Mouse (Mus musculus): ENCODE results near the gene L2hgdh.
A peak's percentile ranks its signal among the peaks of the same experiment; 100 is the strongest.

L2hgdh gene

DNA sequence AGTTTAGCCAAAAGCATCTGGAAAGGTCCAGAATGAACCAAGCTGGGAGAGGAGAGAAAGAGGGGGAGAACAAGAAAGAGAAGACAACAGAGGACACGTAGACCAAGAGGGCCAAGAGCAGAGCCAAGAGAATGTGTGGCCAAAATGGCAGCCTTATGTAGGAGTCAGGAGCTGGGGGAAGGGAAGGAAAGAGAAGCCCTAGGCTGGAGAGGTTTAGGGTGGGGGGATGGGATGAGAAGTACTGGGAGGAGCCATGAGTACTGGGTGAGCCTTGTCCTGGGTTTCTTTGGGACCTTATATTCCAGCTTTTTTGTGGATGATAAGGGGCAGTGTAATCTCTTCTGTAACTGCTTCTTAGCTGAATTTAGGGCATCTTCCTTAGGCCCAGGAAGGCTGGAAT, 4.6 kb upstream of the L2hgdh start:
- no peak for DNase-seq (ENCODE audit: low spot score in 2 of 2)

DNA sequence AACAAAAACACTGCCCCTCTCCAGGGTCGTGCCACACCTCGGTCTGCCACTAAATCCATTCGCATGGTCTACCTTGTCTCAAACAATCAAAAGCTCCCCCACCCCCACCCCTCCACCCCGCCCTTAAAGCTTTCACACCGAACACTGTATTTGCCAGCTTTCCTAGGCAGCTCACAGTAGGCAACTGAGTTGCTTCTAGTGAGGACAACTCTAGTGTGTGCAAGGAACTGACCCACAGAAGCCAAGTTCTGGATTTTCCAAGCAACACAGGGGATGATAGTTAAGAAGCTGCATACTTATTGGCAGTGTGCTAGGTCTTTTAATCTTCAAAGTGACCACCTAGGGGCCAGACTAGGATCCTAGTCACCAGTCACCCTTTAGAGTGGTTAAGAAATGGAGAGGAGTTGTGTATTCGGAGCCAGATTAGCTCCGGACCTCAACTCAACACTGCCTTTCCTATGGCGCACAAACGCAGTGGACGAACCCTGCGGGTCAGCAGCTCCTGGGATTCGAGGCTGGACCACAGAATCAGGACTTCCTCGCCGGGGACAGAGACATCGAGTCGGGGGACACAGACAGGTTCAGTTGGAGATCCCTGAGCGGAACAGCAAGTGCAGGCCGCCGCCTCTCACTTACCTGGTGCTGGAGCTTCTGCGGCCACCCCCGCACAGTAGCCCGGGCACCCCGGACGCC, 509 bp downstream of the L2hgdh start:
- DNase-seq (ENCODE audit: low spot score in 2 of 2): no peak

DNA sequence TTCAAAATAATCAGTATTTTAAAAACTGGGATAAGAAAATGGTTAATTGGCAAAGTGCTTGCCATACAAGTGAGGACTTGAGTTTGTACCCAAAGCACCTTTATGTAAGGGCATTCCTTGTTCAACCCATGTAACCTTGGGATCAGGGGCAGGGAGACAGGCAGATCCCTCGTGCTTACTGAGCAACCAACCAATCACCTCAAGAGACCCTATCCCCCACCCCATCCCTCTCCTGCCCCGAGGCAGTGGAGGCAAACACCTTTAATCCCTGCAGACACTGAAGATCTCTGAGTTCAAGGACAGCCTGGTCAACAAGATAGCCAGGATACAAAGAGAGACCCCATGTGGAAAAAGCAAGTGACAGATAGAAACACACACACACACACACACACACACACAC, 1.3 kb downstream of the L2hgdh start:
- no peak for DNase-seq (ENCODE audit: low spot score in 2 of 2)

DNA sequence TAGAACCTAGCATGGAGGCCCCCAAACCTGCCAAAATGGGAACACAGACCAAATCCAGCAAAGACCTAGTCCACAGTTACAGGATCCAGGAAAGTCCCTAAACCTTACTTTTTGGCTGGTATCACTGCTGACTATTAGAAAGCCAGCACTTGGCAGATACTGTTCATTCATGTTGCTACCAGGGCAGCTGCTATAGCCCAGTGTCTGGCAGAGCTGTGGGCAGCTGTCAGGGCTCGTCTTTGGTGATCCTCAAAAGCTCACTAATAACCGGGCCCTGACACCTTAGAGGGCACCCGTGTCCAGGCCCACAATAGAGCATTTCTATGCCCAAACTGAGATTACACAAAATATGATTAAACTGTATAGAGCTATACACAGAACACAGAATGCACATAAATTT, 1.8 kb downstream of the L2hgdh start:
- DNase-seq (ENCODE audit: low spot score in 2 of 2): no peak

DNA sequence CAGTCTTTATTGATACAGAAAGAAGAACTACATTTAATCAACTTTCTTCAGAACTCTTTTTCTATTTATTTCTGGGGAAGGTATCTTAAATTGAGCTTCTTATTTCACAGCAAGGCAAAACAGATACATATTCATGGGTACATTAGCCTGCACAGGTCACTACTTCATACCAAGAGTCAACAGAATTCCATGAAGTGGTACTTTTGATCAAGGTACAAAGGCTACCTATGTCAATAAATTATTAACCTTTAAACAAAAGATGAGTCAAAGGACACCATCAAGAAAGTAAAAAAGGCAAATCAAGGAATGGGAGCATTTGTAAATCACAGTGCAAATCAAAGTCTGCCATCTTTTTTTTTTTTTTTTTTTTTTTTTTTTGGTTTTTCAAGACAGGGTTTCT, 11.0 kb downstream of the L2hgdh start:
- no peak for DNase-seq (ENCODE audit: low spot score in 2 of 2)

DNA sequence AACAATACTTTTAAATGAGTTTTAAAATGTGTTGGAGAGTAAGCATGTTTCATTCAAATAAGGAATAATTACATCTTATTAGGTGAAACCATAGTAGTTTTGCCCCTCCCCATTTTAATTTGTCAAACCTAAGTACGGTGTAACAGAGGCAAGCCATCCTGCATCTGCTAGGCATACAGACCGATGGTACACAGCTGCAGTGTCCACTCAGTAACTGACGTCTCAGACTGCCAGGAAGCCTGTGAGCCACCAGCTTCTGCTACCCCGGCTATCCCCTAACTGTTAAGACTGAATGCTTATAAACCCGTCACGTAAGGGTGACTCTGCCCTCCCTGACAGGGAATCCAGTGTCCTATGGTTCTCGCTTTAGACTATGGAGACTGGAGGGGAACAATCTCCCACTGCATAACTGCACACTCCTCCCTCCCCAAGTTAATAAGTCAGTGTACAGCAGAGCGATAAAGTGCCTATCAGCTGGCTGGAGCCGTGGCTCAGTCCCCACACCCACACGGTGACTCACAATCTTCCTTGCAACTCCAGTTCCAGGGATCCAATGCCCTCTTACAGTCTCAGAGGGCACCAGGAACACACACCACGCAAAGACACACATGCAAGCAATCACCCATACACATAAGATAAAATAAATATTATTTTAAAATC, 19.7 kb downstream of the L2hgdh start:
- DNase-seq (ENCODE audit: low spot score in 2 of 2): no peak

DNA sequence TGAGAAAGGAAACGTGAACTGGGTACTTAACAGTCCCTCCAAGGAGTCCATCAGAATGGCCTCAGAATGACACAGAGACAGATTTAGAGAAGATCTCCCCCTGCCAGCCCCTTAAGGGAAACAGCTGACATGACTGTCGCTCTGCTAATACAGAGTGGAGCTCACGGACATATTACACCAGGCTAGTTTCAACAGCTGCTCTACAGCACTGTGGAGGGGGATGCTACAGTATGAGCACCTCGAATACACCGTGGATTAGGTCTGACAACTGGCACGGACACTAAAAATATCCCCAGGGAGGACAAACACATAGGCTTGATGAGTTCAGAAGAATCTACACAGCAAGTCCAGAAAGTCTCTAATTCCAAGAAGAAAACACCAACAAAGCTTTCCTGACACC, 26.3 kb downstream of the L2hgdh start:
- no peak for DNase-seq (ENCODE audit: low spot score in 2 of 2)

DNA sequence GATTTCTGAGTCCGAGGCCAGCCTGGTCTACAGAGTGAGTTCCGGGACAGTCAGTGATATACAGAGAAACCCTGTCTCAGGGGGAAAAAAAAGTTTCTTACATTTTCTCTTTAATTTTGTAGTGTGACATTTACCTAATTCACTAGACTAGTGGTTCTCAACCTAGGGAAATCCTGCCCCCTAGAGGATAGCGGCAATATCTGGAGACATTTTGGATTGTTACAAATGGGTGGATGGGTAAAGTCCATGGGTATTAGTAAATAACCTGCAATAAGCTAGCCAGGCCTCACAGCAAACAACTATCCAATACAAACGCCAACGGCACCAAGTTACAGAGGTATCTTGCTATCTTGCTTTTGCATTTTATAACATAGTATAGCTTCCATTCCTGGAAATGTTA, 27.9 kb downstream of the L2hgdh start:
- DNase-seq (ENCODE audit: low spot score in 2 of 2): no peak

DNA sequence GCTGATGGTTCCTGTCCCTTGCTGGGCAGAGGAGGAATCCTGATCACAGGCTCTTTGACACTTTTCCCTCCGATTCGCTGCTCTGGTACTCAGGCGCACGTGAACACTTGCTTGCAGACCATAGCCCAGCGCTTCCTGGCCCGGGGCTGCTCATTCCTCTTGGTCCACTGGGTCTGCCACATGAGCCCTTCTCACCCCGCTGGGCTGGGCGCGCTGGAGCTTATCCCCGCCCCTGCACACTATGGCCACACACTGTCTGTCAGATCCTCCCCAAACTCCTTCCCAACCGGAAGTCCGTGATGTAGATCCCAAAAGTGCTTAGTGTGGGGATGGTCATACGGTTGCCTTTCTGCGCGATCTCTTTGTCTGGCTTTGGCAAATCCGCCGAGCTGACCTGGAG, 31.2 kb downstream of the L2hgdh start:
- DNase-seq (ENCODE audit: low spot score in 2 of 2): no peak

DNA sequence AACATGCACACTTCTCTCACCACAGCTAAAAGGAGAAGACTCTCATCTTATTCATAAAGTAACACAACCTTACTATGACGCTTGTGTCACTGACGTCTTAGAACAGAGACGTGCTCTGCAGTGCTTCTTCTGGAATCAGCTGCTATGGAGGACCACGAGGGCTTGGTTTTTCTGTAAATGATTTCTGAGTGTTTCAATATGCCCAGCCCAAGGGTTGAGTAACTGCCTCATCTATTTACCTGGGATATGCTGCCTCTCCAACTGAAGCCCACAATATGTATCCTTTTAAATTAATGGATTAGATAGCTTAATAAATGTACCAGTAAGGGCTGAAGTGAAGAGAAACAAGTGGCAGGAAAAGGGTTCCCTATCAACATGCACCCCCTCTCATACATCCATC, 34.0 kb downstream of the L2hgdh start:
- no peak for DNase-seq (ENCODE audit: low spot score in 2 of 2)

DNA sequence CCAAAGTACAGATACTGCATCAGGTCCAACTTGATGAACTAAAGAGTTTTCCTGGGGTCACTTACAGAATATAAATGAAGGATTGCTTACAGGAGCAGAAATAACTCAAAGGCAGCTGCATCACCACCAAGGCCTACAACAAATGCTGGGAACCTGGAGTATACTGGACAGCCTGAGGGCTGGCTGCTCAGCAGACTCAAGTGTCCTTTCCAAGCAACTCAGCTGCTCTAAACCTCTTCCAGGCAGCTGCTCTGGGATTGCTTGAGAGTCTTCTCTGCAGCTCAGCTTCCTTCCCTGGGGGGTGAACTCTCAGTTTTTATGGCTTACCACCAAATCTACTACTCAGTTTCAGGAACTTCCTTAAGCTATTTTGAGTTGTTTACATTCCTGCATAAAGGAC, 35.6 kb downstream of the L2hgdh start:
- no peak for DNase-seq (ENCODE audit: low spot score in 2 of 2)

DNA sequence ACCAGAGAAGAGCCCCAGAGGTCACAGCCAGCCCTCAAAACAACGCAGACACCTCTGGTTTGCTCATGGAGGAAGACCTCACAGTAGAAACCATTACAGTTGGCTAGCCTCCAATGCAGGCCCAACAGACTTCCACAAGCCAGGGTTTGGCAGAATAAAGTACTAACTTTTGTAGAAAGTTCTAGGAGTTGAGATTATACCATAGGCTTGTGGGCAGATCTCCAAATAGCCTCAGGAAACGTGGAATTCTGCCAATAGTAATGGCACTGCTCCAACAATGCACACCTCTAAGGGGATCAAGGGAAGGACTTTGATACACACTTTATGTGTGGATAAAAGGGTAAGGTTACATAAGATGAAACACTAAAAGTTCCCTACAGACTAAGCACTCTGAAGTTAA, 36.3 kb downstream of the L2hgdh start:
- DNase-seq (ENCODE audit: low spot score in 2 of 2): peak in 1 of 2 experiments; percentile 16

DNA sequence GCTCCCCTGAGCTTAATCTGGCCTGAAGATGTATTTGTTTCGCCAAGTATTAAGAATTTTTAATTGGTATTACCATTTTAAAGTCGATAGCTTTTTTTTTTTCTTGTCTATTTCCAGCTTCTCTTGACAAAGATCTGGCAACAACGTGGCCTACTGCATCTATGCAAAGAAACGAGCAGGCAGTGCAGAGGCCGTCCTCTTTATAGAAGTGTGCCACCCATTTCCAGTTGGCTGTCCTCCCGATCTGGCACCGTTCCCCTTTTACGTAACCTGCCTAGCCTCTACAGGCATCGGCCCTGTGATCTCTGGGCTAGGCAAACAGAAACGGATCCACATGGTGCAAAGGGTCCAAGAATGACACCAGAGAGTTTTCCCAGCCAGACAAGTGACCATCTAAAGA, 41.1 kb downstream of the L2hgdh start:
- peak in 1 of 2 experiments; percentile 67 for DNase-seq (ENCODE audit: low spot score in 2 of 2)

DNA sequence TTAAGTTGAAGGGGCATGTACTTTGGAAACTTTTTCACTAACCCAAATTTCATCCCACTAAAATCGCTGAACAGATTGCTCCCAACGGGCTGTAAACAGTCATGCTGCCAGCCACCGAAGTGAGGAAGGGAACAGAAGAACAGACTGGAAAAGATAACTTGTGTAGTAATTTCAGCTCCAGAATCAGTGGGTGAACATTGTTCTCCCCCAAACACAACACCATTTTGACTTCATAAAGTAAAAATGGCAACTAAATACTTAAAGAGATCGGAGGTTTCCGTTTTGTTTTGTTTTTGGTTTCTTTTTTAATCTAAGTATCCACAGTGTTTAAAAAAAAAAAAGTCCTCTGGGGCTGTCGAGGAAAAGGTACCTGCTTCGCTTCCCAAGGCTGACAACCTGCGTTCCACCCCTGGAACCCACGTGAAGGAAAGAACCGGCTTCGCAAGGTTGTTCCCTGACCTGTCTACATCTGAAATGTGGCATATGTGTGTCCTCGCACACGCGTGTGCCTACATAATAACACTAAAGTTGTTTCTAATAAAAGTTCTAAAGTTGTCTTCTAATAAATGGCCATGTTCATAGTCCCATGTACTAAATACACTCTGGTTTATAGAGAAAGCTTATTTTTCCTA, 41.8 kb downstream of the L2hgdh start:
- DNase-seq (ENCODE audit: low spot score in 2 of 2): no peak

DNA sequence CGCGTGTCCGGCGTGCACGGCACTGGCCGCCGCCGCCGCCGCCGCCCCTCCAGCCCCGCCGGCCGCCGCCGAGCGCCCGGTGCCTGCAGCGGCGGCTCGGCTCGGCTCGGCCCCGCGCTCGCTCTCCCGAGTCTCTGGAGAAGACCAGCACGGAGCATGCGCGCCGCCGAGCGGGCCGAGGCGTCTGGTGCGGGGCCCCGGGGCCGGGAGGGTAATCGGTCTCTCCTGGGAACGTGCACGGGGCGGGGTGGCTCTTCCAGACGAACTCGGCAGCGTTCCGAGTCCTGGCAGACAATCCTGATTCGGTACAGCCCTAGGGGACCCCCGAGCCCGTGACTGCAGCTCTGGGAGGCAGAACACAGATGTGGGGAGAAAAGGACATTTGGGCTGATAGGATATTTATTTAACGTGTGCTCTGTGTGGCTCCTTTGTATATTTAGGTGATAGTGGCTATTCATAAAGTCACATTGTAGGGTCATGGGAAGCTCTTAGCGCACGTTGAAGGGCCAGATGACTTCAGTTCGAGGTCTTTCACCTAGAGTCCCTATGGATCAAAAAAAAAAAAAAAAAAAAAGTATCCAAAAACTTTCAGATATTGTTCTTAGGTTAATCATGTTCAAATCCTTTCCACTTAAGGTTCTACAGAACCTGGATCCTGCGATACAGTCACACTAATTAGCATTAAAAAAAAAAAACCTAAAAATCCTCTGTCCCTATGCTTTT, 42.4 kb downstream of the L2hgdh start:
- DNase-seq (ENCODE audit: low spot score in 2 of 2): peak; percentile 59 to 78

DNA sequence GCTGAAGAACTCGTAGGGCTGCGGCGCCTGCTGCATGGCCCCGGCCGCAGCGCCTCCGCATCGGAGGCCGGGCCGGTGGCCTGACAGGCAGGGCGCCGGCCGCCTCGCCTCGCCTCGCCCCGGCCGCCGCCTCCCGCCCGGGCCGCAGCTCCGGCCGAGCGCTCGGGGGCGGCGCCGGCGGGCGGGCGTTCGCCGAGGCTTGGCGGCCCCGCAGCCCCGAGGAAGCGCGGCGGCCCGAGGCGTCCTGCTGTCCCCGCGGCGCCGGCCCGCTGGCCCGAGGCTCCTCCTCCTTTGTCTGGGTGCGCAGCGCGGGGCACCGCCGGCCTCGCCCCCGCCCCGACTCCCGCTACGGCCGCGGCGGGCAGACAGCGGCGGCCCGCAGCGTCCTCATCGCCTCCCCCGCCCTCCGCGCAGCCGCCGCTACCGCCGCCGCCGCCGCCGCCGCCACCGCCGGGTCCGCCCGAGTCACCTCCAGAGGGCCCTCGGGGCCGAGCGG, 43.1 kb downstream of the L2hgdh start, which contains the start of gene Sos2:
Gene Sos2 (minus strand): TSS at position 287 of the 496 bp plus-strand sequence.
- DNase-seq (ENCODE audit: low spot score in 2 of 2): peak in 1 of 2 experiments; percentile 53

DNA sequence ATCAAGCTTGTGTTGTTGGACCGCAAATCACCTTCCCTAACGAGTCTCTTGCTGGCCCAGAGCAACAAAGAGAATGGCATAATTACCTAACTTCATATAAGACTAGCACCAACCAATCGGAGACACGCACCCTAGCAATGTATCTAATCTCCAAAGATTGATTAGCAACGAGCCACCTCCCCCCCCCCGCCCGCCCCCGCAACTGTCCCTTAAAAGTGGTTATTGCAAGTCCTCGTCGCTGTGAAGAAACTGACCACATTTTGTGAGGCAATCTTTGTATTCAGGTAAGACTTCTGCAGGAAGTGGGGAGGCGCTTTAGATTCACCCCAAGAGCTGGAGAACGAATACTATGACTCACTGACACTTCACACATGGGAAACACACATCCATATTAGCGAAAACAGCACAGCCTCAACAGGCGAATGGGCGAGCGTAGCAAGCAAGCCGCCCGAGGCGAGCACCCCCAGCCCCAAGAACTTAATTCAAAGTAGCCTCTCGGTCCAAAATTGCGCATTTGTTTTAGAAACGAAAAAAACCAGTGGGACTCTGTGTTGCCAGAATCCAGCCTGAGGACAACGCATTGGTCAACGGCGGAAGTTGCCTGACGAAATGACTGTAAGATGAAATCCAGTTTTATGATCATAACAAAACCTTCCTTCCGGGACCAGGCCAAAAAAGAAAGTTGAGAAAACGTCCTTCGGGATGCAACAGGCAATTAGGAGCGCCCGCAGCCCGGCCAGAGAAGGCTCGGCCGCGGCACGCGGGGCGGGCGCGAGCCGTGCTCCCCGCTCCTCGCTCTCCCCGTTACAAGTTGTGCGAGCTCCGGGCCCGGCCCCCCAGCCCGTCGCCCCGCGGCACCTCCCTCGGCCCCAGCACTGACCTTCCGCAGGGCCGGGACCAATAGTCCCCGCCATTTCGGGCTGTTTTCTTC, 43.8 kb downstream of the L2hgdh start:
- DNase-seq (ENCODE audit: low spot score in 2 of 2): peak in 1 of 2 experiments; percentile 25

DNA sequence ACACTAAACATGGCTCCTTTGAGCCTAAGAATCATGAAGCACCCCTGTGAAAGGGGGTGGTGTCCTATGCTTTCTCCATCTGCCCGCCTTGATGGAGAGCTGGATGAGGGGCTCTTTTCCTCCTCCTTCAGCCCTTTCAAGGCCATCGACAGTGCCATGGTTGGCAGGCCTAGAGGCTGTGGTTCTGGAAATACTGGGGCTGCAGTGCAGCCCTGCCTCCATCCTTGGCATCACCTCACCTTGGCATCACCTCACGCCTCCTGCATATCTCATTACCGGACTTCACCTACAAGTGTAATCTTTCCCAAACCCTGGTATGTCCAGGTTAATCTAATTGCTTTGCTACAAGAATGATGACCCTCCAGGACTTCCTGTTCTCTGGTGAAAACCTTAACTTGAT, 48.5 kb downstream of the L2hgdh start:
- DNase-seq (ENCODE audit: low spot score in 2 of 2): no peak

DNA sequence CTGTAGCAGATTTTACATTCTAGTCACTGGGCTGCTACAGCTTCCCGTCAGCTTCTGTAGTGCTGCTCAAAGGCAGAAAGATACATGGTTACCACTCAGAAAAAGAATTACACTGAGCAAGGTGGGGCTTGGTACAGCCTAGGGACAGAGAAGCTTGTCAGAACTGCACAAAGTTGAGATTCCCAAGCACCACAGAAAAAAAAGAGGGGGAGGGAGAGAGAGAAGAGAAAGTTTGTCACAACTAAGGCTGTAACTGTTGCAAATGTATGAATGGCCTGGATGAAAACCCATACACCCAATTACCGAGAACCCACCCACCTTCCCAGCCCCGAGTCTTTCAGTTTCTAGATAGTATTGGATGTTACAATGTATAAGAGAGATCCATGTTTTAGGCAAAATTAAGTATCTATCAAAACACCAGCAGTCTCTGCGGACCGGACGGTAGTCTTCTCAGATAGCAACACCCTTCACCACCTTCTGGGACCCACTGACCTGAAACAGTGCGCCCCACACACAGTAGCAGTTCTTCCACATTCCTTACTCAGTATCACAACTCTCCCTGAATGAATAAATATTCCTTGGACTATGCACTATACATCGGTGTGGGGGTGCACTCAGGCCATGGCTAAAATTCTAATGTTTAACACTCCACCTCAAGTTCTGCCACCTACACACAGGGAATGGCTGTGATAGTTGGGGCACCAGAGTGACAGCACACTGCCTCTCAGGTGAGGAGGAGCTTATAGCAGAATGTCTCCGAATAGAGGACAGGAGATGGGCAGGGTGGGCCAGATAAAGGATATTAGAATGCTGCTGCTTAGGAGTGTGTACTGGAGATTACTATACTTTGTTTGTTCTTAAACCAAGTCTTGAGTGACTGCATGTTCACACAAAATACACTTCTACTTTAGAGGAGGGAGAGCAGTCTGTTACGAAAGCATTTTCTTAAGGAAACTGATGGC, 49.8 kb downstream of the L2hgdh start:
- no peak for DNase-seq (ENCODE audit: low spot score in 2 of 2)

DNA sequence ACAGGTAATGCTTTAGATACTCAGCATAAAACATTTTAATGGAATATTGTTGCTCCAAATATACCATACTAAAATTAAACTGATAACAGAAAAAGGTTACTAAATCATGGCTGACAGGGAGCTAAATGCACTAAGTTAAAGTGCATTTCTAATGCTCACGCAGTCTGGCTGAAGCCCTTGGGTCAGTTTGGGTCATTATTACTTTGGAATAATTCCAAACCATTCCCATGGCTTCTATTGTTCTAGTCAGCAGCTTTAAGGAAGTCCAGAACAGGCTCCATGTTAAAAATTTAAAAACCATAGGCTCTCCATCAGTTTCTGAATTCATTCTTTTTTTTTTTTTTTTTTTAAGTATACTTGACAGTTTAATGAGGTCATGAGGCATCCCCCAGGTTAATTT, 50.5 kb downstream of the L2hgdh start:
- DNase-seq (ENCODE audit: low spot score in 2 of 2): no peak
